Mouse (Mus musculus): ENCODE data around the gene Spaca4.

Spaca4 gene

DNA sequence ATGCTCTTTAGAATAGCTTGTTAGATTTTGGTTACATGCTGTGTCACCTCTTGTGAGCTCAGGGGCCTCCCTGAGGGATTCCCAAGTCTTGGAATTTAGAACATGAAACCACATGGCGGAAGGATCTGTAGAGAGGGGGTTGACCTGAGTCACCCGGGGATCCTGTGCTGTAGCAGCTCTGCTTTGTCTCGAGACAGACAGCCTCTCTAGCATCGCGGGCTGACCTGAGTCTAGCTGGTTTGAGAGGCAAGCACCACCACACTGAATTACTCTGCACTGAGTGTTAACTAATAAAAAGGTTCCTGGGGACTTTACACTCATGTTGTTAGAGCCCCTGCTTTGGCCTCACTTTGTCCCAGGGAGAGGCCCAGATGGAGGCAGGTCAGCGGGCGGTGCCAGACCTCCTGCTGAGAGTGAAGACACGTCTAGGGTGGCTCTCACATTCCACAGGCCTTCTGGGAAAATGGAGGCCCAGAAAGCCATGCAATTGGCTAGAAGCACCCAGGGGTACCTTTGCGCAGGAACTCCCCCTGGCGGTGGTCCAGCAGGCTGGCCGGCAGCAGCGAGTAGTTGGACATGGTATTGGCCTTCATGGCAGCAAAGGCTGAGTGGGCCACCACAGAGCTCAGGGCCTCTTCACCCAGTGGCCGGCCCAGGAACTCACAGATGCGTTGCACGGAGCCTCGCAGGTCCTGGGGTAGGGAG, 5.3 kb upstream of the Spaca4 start:
- in situ Hi-C loops (cut with MboI, MseI): loop anchor here (5.0 kb wide), 2 partner anchors 81 to 211 kb away; partner anchors contain the start of gene Cyth2

DNA sequence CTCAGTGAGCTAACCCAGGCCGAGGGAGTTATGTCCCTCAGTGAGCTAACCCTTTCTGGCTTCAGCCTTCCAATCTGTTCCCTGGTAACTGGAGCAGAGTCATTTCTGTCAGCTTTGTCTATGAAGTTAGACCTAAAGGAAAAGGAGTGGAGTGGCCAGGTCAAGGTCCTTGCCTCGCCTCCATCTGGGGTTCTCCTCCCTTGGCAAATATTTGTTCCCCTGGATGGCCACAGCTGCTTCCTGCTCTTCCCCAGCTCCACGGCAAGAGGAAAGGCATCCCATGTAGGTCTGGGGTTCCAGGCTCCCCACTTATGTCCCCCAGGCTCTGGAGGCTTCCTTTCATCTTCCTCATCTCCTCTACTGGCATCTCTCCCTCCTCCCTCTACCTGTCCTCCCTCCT, 2.0 kb upstream of the Spaca4 start:
- in situ Hi-C loops (cut with MboI, MseI): no loop called here

DNA sequence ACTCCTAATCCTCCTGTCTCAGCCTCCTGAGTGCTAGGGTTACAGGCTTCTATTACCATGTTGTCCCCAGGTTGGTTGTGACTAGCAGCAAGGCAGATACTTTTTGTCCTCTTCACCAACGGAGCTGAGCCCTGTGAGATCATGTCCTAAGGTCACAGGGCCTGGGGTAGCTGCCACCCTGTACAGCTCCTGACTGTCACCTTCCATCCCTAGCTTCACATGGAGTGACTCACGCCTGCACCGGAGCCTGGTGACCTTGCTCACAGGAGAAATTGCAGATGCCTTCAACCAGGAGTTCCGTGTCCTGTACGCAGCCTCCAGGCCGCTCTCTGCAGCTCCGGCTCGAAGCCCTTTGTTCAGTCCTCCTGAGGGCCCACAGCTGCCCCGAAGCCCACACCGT, 806 bp upstream of the Spaca4 start:
- in situ Hi-C loops (cut with MboI, MseI): no loop called here

DNA sequence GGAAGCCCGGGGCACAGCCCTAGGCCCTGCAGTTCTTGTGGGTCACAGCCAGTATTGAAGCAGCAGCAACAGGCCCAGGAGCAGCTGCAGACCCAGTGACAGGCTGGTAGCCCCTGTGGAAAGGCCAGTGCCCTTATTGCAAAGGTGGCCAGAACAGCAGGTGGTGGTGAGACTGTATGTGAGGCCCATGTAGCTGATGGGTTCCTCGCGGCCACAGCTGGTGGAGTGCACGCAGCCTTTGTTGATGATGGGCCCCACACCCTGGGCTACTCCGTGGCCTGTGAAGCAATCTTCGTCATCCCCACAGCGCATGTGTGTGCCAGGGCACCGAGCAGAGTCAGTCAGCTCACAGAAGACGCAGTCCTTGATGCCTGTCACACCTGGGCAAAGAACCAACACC, 462 bp downstream of the Spaca4 start:
- in situ Hi-C loops (cut with MboI, MseI): no loop called here

DNA sequence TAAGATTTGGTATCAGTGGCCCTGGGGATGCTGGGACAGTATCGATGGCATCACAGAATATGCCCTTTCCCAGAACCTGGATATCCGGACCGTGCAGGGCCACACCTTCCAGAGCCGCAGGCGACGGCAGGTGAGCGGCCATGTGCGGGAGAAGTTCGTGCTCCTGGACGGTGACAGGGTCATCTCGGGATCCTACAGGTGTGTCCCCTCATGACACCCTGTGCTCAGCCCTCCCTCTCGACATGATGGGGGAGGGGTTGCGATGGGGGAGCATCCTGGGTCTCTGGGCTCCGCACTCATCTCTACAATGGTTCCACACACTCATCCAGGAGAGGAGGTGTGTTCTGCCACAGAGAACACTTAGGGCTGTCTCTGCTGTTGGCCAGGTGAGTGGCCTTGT, 1.8 kb downstream of the Spaca4 start:
- in situ Hi-C loops (cut with MboI, MseI): no loop called here

DNA sequence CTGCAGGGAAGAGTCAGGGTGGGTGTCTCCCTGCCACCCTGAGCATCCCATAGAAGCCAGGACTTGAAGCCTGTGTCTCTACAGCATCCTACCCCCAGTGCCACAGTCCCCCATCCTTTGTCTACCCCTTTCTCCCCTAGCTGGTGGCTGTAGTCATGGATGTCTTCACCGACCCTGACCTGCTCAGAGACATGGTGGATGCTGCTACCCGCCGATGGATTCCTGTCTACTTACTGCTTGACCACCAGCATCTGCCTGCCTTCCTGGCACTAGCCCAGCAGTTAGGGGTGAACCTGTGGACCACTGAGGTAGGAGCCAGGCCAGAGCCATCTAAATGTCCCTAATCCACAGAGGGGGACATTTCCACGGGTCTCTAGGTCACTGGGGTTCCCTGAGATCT, 2.3 kb downstream of the Spaca4 start:
- in situ Hi-C loops (cut with MboI, MseI): no loop called here

DNA sequence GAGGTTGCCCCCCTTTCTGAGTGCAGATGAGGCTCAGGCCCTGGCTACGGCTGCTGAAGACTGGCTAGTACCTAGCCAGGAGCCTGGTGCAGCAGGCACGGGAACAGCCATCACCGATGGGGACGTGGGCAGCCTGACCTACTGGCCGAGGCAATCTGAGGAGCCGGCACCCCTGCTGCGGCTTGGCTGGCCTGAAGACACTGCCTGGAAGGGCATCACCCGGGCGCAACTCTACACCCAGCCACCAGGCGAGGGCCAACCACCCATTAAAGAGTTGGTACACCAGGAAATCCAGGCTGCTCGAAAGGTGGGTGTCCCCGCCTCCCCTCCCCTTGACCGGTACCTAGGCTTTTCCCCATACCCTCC, 3.3 kb downstream of the Spaca4 start:
- in situ Hi-C loops (cut with MboI, MseI): no loop called here

DNA sequence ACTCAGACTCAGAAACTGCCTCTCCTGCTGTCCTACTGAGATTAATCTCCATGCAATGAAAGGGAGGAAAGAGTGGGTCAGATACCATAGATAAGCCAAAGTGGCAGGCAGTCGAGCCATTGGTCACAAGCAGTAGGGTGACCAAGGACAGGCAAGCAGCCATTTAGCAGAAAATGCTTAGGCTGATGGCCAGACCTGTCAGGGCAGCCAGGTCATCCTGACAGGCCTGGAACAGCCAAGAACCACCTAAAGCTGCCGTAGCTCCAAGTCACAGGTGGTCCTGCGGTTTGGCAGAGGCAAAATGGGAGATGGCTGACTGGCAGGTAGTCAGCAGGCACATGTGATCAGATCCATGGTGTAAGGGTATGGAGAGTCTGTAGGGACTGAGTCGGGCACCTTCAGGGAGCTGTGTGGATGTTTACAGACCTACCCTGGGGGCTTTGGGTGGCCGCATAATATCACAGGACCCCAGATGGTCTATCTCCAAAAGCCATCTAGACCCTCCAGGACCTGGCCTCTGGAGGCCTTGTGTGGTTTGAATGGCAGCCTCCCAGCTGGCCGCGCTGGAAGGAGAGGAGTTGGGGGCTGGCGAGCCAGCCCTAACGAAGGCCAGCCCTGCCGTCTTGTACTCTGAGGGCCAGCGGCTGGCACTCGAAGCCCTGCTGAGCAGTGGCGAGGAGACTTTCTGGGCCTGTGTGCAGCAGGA, 3.8 kb downstream of the Spaca4 start:
- in situ Hi-C loops (cut with MboI, MseI): no loop called here

DNA sequence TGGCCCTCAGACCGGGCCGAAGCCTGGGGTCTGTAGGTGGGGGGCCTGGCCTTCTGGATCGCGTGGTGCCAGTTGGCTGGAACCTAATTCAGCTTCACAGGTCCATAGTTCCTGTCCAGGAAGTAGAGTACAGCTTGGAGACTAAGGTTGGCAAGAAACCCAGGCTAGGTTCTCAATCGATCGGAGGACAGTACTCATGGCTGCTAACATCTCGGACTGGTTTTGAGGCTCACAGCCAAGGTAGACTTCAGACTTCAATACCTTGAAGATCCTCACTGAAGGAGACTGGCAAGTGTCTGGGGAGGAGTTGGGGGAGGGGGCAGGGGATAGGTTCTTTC, 4.4 kb downstream of the Spaca4 start:
- in situ Hi-C loops (cut with MboI, MseI): no loop called here

DNA sequence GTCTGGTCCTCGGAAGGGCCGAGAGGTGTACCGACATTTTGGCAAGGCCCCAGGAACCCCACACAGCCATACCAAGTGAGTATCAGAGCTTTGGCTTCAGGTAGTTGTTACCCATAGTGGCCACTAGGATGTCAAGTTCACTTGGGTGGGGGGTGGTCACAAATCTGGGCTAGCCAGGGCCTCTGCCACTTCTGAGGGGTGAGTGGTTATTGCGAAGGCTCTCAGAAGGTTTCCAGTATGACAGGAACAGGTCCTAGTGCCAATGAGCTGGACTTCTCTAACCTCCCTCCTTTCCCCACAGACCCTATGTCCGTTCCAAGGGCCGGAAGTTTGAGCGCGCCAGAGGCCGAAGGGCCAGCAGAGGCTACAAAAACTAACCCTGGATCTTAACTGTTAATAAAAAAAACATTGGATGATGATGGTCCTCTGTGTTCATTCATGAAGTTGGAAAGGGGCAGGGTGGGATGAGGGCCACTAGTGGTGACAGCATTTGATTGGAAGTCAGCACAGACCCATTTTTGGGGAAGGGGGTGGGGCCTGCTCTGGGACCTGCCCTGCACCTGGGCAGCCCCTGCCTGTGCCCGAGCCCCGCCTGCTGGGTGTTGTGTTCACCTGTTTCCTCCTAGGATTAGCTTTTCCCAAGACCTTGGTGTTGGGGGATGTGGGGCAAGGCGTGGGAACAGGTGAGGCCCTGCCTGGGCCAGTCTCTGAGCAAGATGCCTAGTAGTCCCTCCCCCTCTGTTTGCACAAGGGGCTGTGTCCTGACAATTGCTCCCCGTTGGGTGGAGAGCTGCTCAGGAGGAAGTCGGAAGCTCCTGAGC, 5.0 kb downstream of the Spaca4 start, which contains the start of gene Fam83e:
Fam83e (plus strand) TSS at position 800 of the 821 bp plus-strand sequence.
- in situ Hi-C loops (cut with MboI, MseI): no loop called here

DNA sequence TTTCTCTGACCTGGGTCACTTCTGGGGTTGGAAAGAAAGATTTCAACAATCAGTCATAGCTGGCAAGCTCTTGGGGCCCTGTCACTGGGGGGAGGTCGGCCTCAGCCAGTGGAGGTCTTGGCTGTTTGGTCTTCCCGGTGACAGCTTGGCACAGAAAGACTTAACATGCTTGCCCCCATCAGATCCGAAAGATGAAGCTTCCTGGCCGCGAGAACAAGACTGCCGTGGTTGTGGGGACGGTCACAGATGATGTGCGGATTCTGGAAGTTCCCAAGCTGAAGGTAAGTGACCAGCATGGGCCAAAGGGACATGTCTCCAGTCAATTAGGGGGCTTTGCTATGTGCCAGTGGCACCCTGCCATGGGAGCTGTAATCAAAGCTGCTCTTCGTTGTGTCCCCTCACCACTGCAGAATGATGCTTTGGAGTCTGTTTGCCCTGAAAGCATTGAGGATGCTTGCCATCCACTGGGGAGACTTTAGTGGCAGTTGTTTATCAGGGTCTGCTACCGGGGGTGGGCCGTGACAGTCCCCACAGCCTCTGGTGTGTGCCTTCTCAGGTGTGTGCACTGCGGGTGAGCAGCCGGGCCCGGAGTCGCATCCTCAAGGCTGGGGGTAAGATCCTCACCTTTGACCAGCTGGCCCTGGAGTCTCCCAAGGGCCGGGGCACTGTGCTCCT, 5.7 kb downstream of the Spaca4 start:
- in situ Hi-C loops (cut with MboI, MseI): no loop called here

DNA sequence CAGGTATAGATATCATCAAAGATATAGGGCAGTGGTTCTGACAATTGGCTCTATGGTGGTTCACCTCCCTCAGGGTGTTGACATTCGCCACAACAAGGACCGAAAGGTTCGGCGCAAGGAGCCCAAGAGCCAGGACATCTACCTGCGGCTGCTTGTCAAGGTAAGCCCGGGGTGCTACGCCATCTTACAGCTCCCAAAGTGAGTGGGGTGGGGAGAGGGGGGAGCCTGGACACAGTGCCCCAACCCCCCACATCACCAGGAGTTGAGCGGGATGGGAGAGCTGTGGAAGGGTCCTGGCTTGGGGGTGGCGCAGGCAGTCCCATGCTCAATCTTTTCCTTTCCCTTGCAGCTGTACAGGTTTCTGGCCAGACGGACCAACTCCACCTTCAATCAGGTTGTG, 6.4 kb downstream of the Spaca4 start:
- in situ Hi-C loops (cut with MboI, MseI): no loop called here

DNA sequence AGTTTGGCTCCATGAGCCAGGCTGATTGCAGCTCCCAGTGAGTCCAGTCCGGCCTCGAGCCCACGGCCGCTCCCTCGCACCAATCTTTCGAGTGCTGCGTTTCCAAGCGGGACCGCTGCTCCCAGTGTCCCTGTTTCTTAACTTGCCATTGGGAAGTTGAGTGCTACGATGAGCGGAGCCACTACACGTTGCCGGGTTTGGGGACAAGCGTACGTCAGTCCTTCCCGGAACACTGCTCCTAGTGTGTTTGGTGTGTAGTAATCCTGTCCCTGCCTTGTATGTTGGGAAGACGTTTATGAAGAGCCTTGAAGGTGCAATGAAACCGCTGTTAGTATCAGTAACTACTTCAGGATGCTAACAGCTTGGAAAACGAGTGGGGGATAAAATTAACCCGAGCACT, 7.3 kb downstream of the Spaca4 start:
- in situ Hi-C loops (cut with MboI, MseI): no loop called here

DNA sequence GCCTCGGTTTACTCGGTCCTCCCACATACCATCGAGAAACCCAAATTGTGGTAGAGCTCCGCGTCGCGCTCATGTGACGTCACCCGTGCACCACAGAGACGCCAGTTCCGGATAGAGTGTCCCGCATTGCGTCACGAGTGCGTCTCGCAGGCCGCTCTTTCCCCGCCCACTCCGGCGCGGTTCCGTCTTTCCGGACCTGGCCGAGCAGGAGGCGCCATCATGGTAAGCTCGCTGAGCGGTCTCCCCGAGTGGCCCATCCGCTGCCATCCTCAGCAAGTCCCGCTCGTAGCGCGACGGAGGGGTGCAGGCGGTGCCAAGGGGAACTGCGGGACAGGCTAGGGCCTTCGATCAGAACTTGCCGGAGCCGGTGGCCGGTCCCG, 7.7 kb downstream of the Spaca4 start, which contains the start of gene Sphk2:
Sphk2 (minus strand) TSS at position 85 of the 380 bp plus-strand sequence.
- in situ Hi-C loops (cut with MboI, MseI): no loop called here

DNA sequence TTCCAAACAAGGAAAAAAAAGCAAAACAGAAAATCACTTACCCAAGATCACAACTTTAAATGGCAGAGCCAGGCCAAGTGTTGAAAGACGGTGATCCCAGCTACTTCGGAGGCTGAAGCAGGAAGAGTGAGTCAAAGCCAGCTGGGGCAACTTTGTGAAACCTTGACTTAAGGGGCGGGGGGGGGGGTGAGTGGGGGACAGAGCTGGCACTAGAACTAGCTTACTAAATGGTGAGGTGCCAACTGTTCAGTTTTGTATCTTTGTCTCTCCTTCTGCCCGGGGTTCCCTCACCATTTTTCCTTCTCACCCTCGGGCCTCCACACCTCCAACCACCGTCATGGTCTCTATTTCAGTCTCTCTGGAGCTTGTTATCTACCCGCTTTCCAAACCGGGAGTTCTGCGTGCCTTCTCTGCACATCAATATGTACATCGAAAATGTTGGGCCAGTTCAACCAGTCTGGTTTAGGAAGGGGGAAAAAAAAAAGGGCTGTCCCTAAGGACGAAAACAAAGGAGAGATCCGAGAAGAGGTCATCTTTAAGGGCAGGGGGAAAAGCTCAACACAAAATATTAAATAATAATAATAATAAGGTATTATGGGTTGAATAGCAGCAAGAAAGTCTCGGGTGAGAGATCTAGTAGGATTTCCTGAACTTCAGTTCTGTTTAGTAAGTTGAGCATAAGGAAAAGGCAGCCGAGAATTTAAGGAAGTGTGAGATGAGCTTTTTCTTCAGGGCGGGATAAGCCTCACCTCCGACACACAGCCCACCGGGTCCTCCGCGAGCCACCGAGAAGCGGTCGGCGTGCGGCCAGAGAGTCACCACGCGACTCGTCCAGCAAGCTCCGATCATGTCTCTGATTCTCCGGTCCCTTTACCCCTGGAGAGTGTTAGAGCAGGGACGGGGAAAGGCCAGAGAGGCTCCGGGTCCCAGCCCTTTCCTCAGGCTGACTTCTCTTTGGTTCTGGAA, 8.4 kb downstream of the Spaca4 start:
- in situ Hi-C loops (cut with MboI, MseI): no loop called here

DNA sequence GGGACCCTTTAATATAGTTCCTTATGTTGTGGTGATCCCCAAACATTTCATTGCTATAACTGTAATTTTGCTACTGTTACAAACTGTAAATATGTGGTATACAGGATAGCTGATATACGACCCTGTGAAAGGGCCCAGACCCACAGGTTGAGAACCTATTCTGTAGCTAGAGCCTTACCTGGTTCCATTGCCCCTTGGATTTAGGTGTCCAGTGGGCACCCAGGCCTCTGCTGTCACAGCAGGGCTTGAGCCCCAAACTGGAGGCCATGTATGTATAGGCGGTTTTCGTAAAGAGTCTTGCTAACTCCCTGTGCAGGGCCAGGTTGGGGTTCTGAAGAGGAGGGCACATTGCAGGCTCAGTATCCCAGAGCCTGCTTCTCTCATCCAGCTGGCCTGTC, 9.2 kb downstream of the Spaca4 start:
- in situ Hi-C loops (cut with MboI, MseI): no loop called here

DNA sequence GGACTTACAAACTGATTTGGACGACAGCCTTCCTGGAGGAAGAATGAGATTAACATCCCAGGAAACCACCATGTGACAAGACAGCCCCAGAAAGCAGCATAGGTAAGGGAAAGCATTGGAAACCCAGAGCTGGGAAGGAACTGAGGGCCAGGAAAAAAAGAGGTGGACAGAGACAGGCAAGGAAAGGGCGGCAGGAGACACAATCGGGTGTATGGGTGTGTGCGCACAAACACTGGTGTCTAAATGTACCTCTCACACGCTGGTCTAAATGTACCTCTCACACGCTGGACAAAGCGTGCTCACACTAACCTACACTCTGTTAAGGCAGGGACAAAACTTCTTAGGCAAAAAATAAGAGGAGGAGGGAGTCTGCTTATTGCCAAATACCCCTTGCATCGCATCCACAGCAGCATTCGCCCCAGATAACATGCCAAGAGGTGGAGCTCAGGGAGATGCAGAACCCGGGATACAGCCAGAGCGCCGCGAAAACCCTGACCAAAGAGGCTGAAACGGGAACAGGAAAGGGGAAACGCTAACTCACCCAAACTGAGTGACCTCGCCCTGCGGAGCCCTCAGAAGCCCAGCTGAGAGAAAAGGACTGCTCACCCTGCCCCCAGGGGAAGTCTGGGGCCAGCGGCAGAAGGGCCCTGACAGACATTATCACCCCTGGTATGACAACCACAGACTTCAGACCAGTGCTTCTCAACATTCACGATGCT, 9.7 kb downstream of the Spaca4 start:
- in situ Hi-C loops (cut with MboI, MseI): no loop called here

DNA sequence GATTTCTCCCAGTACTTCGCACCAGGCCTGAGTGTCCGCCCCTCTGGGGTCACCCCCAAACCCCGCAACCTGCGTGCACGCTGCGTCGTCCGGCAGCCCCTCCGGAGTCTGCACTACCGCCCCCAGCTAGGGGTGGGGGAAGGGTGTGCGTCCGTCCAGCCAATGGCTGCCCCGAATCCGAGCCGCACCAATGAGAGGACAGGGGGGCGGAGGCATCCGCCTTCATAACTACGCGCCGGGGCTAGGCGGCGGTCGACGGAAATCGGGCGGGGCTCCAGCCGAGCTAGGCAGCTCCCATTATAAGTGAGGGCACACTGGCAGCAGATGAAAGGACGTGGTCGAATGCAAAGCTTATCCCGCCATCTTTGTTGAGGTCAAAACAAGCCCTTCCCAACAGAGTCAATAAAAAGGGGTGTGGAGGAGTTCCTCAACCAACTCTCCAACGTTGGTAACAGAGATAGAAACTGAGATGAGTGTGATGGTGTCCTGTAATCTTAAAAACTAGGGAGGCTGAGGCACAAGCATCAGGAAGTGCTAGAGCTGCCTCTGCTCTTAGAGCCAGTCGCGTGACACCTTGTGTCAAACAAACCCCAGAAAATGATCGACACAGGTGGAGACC, 10.4 kb downstream of the Spaca4 start, which contains the start of gene Rpl18:
Rpl18 (plus strand) TSS at position 368 of the 619 bp plus-strand sequence.
- in situ Hi-C loops (cut with MboI, MseI): no loop called here

DNA sequence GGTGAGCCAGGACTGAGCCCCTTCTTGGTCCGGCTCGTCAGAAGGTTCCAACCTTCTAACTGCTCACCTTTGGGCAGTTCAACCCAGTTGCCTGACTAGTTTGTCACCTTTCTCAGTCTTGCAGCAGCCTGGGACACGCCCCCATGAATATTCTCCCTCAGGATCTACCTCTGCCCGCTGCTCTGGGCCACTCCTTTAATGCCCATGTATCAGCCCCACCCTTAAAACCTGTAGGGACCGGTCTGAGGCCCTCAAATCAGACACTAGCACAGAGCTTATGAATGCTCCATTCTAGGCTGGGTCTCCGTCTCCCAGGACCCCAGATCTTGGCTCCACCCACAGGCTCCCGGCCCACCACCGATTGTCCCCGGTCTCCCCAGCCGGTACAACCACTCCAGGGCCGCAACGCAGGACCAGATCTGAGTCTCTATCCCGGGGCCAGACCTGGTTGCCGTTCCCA, 11.0 kb downstream of the Spaca4 start:
- in situ Hi-C loops (cut with MboI, MseI): no loop called here

Measured in T-helper 2 cell (primary cell).